Mouse (Mus musculus): ENCODE data around the gene Themis2. TPM values are rescaled to one million over a fixed set of nuclear protein-coding genes. Genes with fewer than 3 reads are reported as not detected.

Gene Themis2
- total RNA-seq, 2 experiments from 2014 or later: 0.61 to 0.66 TPM

Other genes starting within 250 kb of the Themis2 start
- 1 to 10 TPM; 1.4 to 1.9 TPM for gene Ptafr, start 232.3 kb downstream of the Themis2 start, total RNA-seq (2021)
- 10 to 100 TPM; 23.6 to 25.4 TPM for gene Eya3, start 157.4 kb downstream of the Themis2 start, total RNA-seq (2021)
- 1 to 10 TPM; 2.2 to 3.5 TPM for gene Xkr8, start 63.8 kb downstream of the Themis2 start, total RNA-seq (2021)
- gene Smpdl3b, start 39.1 kb downstream of the Themis2 start, total RNA-seq (2021): 1 to 10 TPM; 2.8 to 3.0 TPM
- 10 to 100 TPM; 12.0 to 15.2 TPM for gene Rpa2, start 28.1 kb downstream of the Themis2 start, total RNA-seq (2021)
- gene Ppp1r8, start 46.8 kb upstream of the Themis2 start, total RNA-seq (2021): 10 to 100 TPM; 41.7 to 44.8 TPM
- gene Stx12, start 88.1 kb upstream of the Themis2 start, total RNA-seq (2021): 100 to 1,000 TPM in 1 of 2 experiments, 10 to 100 TPM in 1; 99.7 to 106 TPM
- gene Fam76a, start 126.2 kb upstream of the Themis2 start, total RNA-seq (2021): 10 to 100 TPM; 40.1 to 50.5 TPM
- gene Fgr, start 177.7 kb upstream of the Themis2 start, total RNA-seq (2021): under 1 TPM; 0.07 to 0.14 TPM
- 100 to 1,000 TPM in 1 of 2 experiments, 10 to 100 TPM in 1; 96.9 to 109 TPM for gene Ahdc1, start 214.9 kb upstream of the Themis2 start, total RNA-seq (2021)

Measured in layer of hippocampus, postnatal 25 days (tissue).